Mouse (Mus musculus): ENCODE results near the gene Rorc. TPM values are rescaled to one million over a fixed set of nuclear protein-coding genes. Genes with fewer than 3 reads are reported as not detected.

Rorc gene
- 170 and 185 TPM in 2 replicates for polyA plus RNA-seq (2015; fragmentation: Nextera tagmentation; extraction: Ambion mirVana)

DNA sequence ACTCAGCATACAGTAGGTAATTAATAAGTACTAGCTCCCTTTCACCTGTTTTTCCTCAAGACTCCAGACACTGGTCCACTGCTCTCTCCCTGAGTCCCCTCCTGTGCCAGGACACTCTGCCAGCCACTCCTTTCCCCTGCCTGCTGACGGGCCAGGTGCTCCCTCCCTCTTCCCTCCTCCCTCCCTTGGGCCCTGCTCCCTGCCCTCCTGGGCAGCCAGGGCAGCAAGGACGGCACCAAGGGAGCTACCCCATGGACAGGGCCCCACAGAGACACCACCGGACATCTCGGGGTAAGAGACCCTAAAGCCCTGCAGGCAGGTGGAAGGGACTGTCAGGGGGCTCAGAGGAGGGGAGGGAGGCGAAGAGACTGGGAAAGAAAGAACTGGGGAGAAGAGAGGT is at the start of gene Rorc:
Gene Rorc (plus strand): TSS at position 154 of the 400 bp plus-strand sequence.
- no peak for DNase-seq (ENCODE audit: low spot score)

DNA sequence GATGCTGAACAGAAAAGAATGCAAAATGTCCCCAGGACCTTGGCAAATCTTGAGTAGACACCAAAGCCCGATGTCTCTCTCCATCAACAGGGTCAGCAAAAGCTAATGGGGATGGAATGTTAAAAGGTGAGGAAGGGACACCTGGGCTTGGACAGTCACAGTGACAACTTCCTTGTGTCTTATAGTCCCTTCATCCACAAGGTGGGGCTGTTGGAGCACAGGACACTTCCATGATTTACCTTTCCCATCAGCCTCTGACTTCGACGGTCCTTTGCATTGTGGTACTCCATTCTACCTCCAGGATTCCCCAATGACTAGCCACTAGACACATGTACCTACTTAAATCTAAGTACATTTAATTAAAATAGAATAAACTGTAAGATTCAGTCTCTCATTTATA is 43.9 kb upstream of the Rorc start:
- DNase-seq (ENCODE audit: low spot score), result peak; percentile 27

- DNase-seq (ENCODE audit: low spot score), result no peak
Measured at GRCm38 (mm10) chr3:94334442-94334841, 38.2 kb upstream of the Rorc start.

- no peak for DNase-seq (ENCODE audit: low spot score)
Measured at GRCm38 (mm10) chr3:94338522-94338921, 34.1 kb upstream of the Rorc start.

- DNase-seq (ENCODE audit: low spot score), result no peak
Measured at GRCm38 (mm10) chr3:94341959-94342422, 30.6 kb upstream of the Rorc start, which contains the start of gene Them5. TSS of gene Them5 (plus strand) at chr3:94342099.

- DNase-seq (ENCODE audit: low spot score), result no peak
Measured at GRCm38 (mm10) chr3:94342552-94342951, 30.0 kb upstream of the Rorc start.

- DNase-seq (ENCODE audit: low spot score), result no peak
Measured at GRCm38 (mm10) chr3:94344182-94344581, 28.4 kb upstream of the Rorc start.

- DNase-seq (ENCODE audit: low spot score), result no peak
Measured at GRCm38 (mm10) chr3:94344897-94345296, 27.7 kb upstream of the Rorc start.

GRCm38 (mm10) chr3:94348146-94348545 is 24.4 kb upstream of the Rorc start:
- peak; percentile 56 for DNase-seq (ENCODE audit: low spot score)

- peak; percentile 32 for DNase-seq (ENCODE audit: low spot score)
Measured at GRCm38 (mm10) chr3:94360812-94361211, 11.8 kb upstream of the Rorc start.

DNA sequence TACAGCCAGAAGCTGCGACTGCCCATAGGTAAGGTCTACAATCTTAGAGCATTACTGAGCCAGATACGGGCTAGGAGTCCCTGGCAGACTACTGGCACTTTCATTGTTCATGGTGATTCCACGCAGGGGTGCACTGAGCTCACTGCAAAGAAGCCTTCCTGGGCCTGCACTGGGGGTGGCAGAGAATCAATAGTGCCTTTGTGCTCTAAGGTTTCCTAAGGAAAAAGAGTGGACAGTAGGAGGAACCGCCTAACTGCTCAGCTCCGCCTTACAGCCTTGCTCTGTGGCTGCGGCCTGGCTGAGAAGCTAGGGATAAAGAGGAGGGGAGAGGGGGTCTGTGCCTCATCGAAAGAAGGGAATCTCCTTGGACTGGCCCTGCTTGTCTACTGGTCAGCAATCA is 10.5 kb upstream of the Rorc start, which contains the start of gene C2cd4d:
Gene C2cd4d (plus strand): TSS at position 301 of the 400 bp plus-strand sequence.
- no peak for DNase-seq (ENCODE audit: low spot score)

DNA sequence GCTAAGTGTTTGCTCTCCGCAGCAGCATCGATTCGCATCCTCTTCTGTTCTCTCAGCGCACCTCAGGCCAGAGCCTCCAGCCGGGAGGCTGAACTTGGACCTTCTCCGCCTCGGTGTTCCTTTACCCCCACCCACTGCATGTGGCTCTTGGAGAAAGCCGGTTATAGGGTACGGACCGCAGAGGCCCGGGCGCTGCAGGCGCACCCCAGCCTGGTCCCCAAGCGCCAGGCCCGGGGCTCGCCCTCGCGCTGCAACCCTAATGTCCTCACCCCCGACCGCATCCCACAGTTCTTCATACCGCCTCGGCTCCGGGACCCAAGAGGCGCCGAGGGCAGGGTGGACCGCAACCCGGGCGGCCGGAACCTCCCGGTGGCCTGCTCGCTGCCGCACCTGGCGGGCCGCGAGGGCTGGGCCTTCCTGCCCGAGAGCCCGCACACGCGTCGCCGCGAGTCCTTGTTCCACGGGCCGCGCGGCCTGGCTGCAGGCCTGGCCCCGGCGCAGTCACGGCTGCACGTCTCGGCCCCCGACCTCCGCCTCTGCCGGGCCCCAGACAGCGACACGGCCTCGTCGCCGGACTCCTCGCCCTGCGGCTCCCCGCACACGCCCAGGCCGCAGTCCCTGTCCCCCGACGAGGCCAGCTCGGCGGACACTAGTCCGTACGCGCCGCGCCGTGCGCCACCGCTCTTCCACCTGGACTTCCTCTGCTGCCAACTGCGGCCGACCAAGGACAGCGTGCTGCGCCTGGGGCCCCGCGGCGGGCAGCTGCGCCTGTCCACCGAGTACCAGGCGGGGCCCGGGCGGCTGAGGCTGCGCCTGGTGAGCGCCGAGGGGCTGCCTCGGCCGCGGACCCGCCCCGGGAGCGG is 9.1 kb upstream of the Rorc start:
- DNase-seq (ENCODE audit: low spot score), result peak; percentile 14

DNA sequence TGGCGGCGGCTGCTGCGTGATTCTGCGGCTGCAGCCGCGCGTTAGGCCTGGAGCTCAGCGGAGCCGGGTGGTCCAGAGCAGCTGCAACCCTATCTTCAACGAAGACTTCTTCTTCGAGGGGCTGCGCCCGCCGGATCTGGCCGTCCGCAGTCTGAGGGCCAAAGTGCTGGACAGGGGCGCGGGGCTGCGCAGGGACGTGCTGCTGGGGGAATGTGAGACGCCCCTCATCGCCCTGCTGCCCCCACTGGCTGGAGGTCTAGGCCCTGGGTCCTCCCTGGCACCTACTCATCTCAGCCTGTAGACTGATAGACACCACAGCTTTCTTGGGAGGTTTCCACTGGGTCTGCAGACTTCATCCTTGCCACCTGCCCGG is 8.5 kb upstream of the Rorc start:
- no peak for DNase-seq (ENCODE audit: low spot score)

GRCm38 (mm10) chr3:94366761-94367160 is 5.8 kb upstream of the Rorc start:
- DNase-seq (ENCODE audit: low spot score), result peak; percentile 87

- DNase-seq (ENCODE audit: low spot score), result no peak
Measured at GRCm38 (mm10) chr3:94367511-94367910, 5.1 kb upstream of the Rorc start.

DNA sequence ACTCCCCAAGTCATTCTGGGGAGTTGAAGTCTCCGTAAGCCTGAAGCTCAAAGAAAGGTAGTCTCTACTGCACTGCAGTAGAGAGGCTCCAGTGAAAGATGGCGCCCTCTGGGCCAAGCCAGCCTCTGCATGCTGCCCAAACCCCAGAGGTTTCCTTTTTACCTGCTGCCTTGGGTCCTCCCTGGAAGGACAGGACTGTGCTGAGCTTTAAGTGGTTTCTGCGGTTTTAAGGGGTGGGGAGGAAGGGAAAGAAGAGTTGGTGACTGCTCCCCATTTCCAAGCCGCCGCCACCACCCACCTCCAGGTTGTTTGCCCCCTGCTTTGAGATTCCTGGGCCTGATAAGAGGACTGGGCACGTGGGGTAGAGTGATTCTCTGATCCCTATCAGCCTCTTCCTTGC is 4.0 kb upstream of the Rorc start:
- DNase-seq (ENCODE audit: low spot score), result no peak

GRCm38 (mm10) chr3:94369709-94370108 is 2.9 kb upstream of the Rorc start:
- no peak for DNase-seq (ENCODE audit: low spot score)

GRCm38 (mm10) chr3:94371637-94372036 is 957 bp upstream of the Rorc start:
- DNase-seq (ENCODE audit: low spot score), result no peak

- no peak for DNase-seq (ENCODE audit: low spot score)
Measured at GRCm38 (mm10) chr3:94372038-94372437, 556 bp upstream of the Rorc start.

DNA sequence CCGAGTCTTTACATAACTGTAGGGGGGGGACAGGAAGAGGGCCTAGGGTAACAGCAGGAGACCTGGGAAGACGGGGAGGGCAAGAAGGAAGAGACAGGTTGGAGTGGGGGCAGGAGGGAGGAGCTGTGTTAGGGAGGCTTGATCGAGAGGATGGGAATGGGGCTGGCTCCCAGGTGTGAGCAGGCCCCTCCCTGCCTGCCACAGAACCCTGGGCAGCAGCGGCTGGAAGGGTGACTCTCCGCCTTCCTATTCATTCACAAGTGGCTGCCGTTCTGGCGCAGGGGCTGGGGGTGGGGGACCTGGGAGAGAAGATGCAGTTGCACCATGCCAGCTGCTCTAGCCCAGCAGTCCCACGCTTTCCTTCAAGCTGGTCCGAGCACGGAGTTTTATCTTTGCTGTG is 496 bp downstream of the Rorc start:
- DNase-seq (ENCODE audit: low spot score), result peak; percentile 38

DNA sequence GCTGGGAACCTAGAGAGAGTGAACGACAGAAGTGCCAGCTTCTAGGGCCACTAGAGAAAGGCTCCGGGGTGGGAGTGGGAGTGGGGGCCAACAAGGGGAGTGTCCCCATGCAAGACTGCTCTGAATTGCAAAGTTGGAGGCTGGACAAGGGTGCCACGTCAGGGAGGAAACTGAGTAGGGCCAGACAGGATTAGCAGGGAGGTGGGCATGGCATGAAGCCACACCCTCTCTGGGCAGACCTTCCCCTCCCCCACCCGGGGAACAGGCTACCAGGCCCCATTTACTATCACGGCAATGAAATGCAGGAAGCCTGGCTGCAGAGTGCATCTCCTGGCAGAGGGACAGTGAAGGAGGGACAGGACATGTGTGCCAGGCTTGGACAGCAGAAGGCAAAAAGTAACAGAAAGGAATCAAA is 1.0 kb downstream of the Rorc start:
- peak; percentile 31 for DNase-seq (ENCODE audit: low spot score)

DNA sequence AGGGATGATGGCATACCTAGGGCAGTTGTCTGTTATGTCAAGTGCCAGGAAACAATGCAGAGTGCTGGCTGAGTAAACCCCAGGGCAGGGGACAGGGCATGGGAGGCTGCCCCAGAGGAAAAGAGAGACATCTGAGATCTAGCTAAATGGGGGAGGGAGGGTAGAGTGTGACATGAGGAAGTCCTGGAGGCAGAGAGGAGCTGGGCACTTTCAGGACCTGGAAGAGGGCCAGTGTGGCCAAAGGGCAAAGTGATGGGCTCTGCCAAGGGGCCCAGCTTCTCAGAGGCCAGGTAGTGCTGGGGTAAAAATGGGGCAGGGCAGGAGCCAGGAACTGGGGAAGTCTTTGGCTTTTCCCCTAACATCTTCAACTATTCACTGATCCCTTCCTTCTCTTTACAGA is 2.0 kb downstream of the Rorc start:
- DNase-seq (ENCODE audit: low spot score), result no peak

- no peak for DNase-seq (ENCODE audit: low spot score)
Measured at GRCm38 (mm10) chr3:94375146-94375545, 2.6 kb downstream of the Rorc start.

Measured in thymus, postnatal 0 days (tissue).